Mouse (Mus musculus) MEL (cell line): ENCODE measurements around the gene Hoxd8. TPM values are rescaled to one million over a fixed set of nuclear protein-coding genes. Genes with fewer than 3 reads are reported as not detected.

Experiments
- DNase-seq: peaks from one replicate; pipeline ENCODE4 v3.0.0; 2011; ENCODE audit warnings: low read depth, low spot score
- H3K27ac ChIP-seq: 2 replicates; pipeline ENCODE4 v1.5.1; 2012; ENCODE audit warnings: low read depth, mild to moderate bottlenecking, control low read depth, low read length, moderate library complexity; ENCODE audit not compliant: control insufficient read depth
- H3K27me3 ChIP-seq, 2 experiments: fragments of 150-350 bp in 1 of 2; sonication (generic) in 1 of 2; 2 replicates each; pipeline ENCODE4 v1.6.1; 2012; ENCODE audit warnings: low read length in 2 of 2, mild to moderate bottlenecking in 2 of 2, improper control_type of control experiment in 1 of 2, moderate library complexity in 1 of 2; ENCODE audit not compliant: insufficient read depth in 2 of 2, control insufficient read depth in 1 of 2
- H3K36me3 ChIP-seq, 2 experiments: 2 replicates each; pipeline ENCODE4 v1.6.1; 2012 to 2014; ENCODE audit warnings: low read length in 2 of 2, improper control_type of control experiment in 1 of 2, inconsistent platforms in 1 of 2, mild to moderate bottlenecking in 1 of 2; ENCODE audit not compliant: insufficient read depth in 2 of 2, control insufficient read depth in 1 of 2
- H3K4me1 ChIP-seq, 2 experiments: fragments of 150-350 bp in 1 of 2; sonication (generic) in 1 of 2; 2 replicates each; pipeline ENCODE4 v1.6.1; 2012; ENCODE audit warnings: low read length in 2 of 2, improper control_type of control experiment in 1 of 2, mild to moderate bottlenecking in 1 of 2; ENCODE audit not compliant: insufficient read depth in 2 of 2, control insufficient read depth in 1 of 2
- H3K4me3 ChIP-seq, 2 experiments: fragments of 150-350 bp in 1 of 2; sonication (generic) in 1 of 2; 2 replicates each; pipeline ENCODE4 v1.5.1; 2012; ENCODE audit warnings: low read depth in 2 of 2, low read length in 2 of 2, mild to moderate bottlenecking in 2 of 2, moderate library complexity in 2 of 2, control low read depth in 1 of 2, improper control_type of control experiment in 1 of 2; ENCODE audit not compliant: control insufficient read depth in 1 of 2, insufficient read depth in 1 of 2
- H3K79me2 ChIP-seq: 2 replicates; pipeline ENCODE4 v1.6.1; 2012; ENCODE audit warnings: mild to moderate bottlenecking, low read length, moderate library complexity; ENCODE audit not compliant: control insufficient read depth, poor library complexity, insufficient read depth
- H3K9ac ChIP-seq: 2 replicates; pipeline ENCODE4 v1.6.1; 2012; ENCODE audit warnings: low read depth, mild to moderate bottlenecking, control low read depth, low read length, moderate library complexity; ENCODE audit not compliant: control insufficient read depth, poor library complexity, severe bottlenecking
- H3K9me3 ChIP-seq: fragments of 150-350 bp; sonication (generic); replicated peaks from 2 replicates; pipeline ENCODE4 v1.6.1; 2012; ENCODE audit warnings: mild to moderate bottlenecking, low read length, improper control_type of control experiment, moderate library complexity; ENCODE audit not compliant: insufficient read depth
- CHD1 ChIP-seq: IDR thresholded peaks from 2 replicates; pipeline ENCODE4 v1.6.1; 2012; ENCODE audit warnings: low read depth, mild to moderate bottlenecking, inconsistent platforms, low read length, improper control_type of control experiment
- CHD2 ChIP-seq: IDR thresholded peaks from 2 replicates; pipeline ENCODE4 v1.6.1; 2011; ENCODE audit warnings: low read length, improper control_type of control experiment
- CTCF ChIP-seq, 3 experiments: IDR thresholded peaks in 2 of 3; conservative IDR thresholded peaks in 1 of 3; 2 replicates each; pipeline ENCODE4 v1.5.1; 2011 to 2012; ENCODE audit warnings: low read length in 3 of 3, low read depth in 2 of 3, mild to moderate bottlenecking in 2 of 3, improper control_type of control experiment in 1 of 3, inconsistent platforms in 1 of 3, mixed read lengths in 1 of 3, moderate library complexity in 1 of 3; ENCODE audit not compliant: control insufficient read depth in 1 of 3, insufficient read depth in 1 of 3, poor library complexity in 1 of 3, severe bottlenecking in 1 of 3
- E2F4 ChIP-seq: IDR thresholded peaks from 2 replicates; pipeline ENCODE4 v1.6.1; 2011; ENCODE audit warnings: low read depth, low read length, improper control_type of control experiment, borderline replicate concordance
- ELF1 ChIP-seq: IDR thresholded peaks from 2 replicates; pipeline ENCODE4 v1.6.1; 2014; ENCODE audit warnings: low read depth, mild to moderate bottlenecking, inconsistent platforms, low read length, improper control_type of control experiment, moderate library complexity
- EP300 ChIP-seq, 2 experiments: IDR thresholded peaks; 2 replicates each; pipeline ENCODE4 v1.6.1; 2011; ENCODE audit warnings: improper control_type of control experiment in 2 of 2, low read length in 2 of 2, low read depth in 1 of 2, mild to moderate bottlenecking in 1 of 2
- ETS1 ChIP-seq: IDR thresholded peaks from 2 replicates; pipeline ENCODE4 v1.6.1; 2012; ENCODE audit warnings: low read depth, mild to moderate bottlenecking, inconsistent platforms, low read length, improper control_type of control experiment, moderate library complexity
- GABPA ChIP-seq: IDR thresholded peaks from 2 replicates; pipeline ENCODE4 v1.6.1; 2012; ENCODE audit warnings: low read depth, mild to moderate bottlenecking, inconsistent platforms, low read length, improper control_type of control experiment, moderate library complexity
- GATA1 ChIP-seq: IDR thresholded peaks from 2 replicates; pipeline ENCODE4 v1.6.1; 2011; ENCODE audit warnings: low read depth, low read length, improper control_type of control experiment
- HCFC1 ChIP-seq: IDR thresholded peaks from 2 replicates; pipeline ENCODE4 v1.6.1; 2012; ENCODE audit warnings: low read depth, mild to moderate bottlenecking, inconsistent platforms, low read length, improper control_type of control experiment, moderate library complexity
- JUND ChIP-seq: IDR thresholded peaks from 2 replicates; pipeline ENCODE4 v1.6.1; 2011; ENCODE audit warnings: low read depth, mild to moderate bottlenecking, improper control_type of control experiment, low read length
- KAT2A ChIP-seq: conservative IDR thresholded peaks from 2 replicates; pipeline ENCODE4 v1.6.1; 2012; ENCODE audit warnings: low read depth, low read length, improper control_type of control experiment, inconsistent platforms
- MAFK ChIP-seq: IDR thresholded peaks from 2 replicates; pipeline ENCODE4 v1.6.1; 2011; ENCODE audit warnings: low read depth, mild to moderate bottlenecking, low read length, improper control_type of control experiment, borderline replicate concordance
- MAX ChIP-seq: IDR thresholded peaks from 2 replicates; pipeline ENCODE4 v1.6.1; 2011; ENCODE audit warnings: low read length, improper control_type of control experiment
- MAZ ChIP-seq: IDR thresholded peaks from 2 replicates; pipeline ENCODE4 v1.6.1; 2012; ENCODE audit warnings: low read depth, mild to moderate bottlenecking, inconsistent platforms, low read length, improper control_type of control experiment
- MXI1 ChIP-seq: IDR thresholded peaks from 2 replicates; pipeline ENCODE4 v1.6.1; 2011; ENCODE audit warnings: mild to moderate bottlenecking, low read depth, low read length, improper control_type of control experiment
- MYB ChIP-seq: IDR thresholded peaks from 2 replicates; pipeline ENCODE4 v1.6.1; 2011; ENCODE audit warnings: mild to moderate bottlenecking, low read depth, low read length, improper control_type of control experiment
- MYC ChIP-seq: IDR thresholded peaks from 2 replicates; pipeline ENCODE4 v1.6.1; 2011; ENCODE audit warnings: low read depth, mild to moderate bottlenecking, low read length, improper control_type of control experiment, moderate library complexity
- NELFE ChIP-seq: IDR thresholded peaks from 2 replicates; pipeline ENCODE4 v1.6.1; 2011; ENCODE audit warnings: low read depth, low read length, improper control_type of control experiment
- NRF1 ChIP-seq: IDR thresholded peaks from 2 replicates; pipeline ENCODE4 v1.6.1; 2014; ENCODE audit warnings: low read depth, mild to moderate bottlenecking, inconsistent platforms, low read length, improper control_type of control experiment, moderate library complexity; ENCODE audit not compliant: poor library complexity, insufficient read depth, severe bottlenecking
- POLR2A ChIP-seq, 2 experiments: IDR thresholded peaks; 2 replicates each; pipeline ENCODE4 v1.6.1; 2011 to 2012; ENCODE audit warnings: low read length in 2 of 2, mild to moderate bottlenecking in 2 of 2, control low read depth in 1 of 2, improper control_type of control experiment in 1 of 2, low read depth in 1 of 2, moderate library complexity in 1 of 2; ENCODE audit not compliant: control insufficient read depth in 1 of 2, insufficient read depth in 1 of 2, poor library complexity in 1 of 2
- POLR2AphosphoS2 ChIP-seq: IDR thresholded peaks from 2 replicates; pipeline ENCODE4 v1.6.1; 2011; ENCODE audit warnings: low read length, improper control_type of control experiment
- POLR2AphosphoS5 ChIP-seq: IDR thresholded peaks from 2 replicates; pipeline ENCODE4 v1.6.1; 2012; ENCODE audit warnings: low read depth, borderline replicate concordance, mild to moderate bottlenecking, inconsistent platforms, low read length, moderate library complexity, mixed read lengths
- RAD21 ChIP-seq: IDR thresholded peaks from 2 replicates; pipeline ENCODE4 v1.6.1; 2011; ENCODE audit warnings: mild to moderate bottlenecking, low read depth, low read length, improper control_type of control experiment
- SIN3A ChIP-seq: IDR thresholded peaks from 2 replicates; pipeline ENCODE4 v1.6.1; 2012; ENCODE audit warnings: low read length, improper control_type of control experiment, inconsistent platforms
- SMC3 ChIP-seq: IDR thresholded peaks from 2 replicates; pipeline ENCODE4 v1.6.1; 2011; ENCODE audit warnings: low read depth, low read length, improper control_type of control experiment
- TAL1 ChIP-seq: IDR thresholded peaks from 2 replicates; pipeline ENCODE4 v1.6.1; 2012; ENCODE audit warnings: mild to moderate bottlenecking, inconsistent platforms, low read length, moderate library complexity, mixed read lengths
- TBP ChIP-seq: IDR thresholded peaks from 2 replicates; pipeline ENCODE4 v1.8.0; 2011; ENCODE audit warnings: low read depth, low read length, improper control_type of control experiment
- TCF12 ChIP-seq: IDR thresholded peaks from 2 replicates; pipeline ENCODE4 v1.6.1; 2014; ENCODE audit warnings: low read depth, mild to moderate bottlenecking, inconsistent platforms, low read length, improper control_type of control experiment, moderate library complexity
- UBTF ChIP-seq: IDR thresholded peaks from 2 replicates; pipeline ENCODE4 v1.6.1; 2012; ENCODE audit warnings: low read depth, mild to moderate bottlenecking, inconsistent platforms, low read length, improper control_type of control experiment, moderate library complexity, borderline replicate concordance; ENCODE audit not compliant: insufficient read depth
- USF1 ChIP-seq: IDR thresholded peaks from 2 replicates; pipeline ENCODE4 v1.6.1; 2014; ENCODE audit warnings: low read depth, mild to moderate bottlenecking, inconsistent platforms, low read length, improper control_type of control experiment, moderate library complexity
- USF2 ChIP-seq, 2 experiments: IDR thresholded peaks; 2 replicates each; pipeline ENCODE4 v1.6.1; 2011 to 2012; ENCODE audit warnings: improper control_type of control experiment in 2 of 2, low read length in 2 of 2, borderline replicate concordance in 1 of 2, inconsistent platforms in 1 of 2, low read depth in 1 of 2, mild to moderate bottlenecking in 1 of 2; ENCODE audit not compliant: insufficient read depth in 1 of 2
- ZC3H11A ChIP-seq: IDR thresholded peaks from 2 replicates; pipeline ENCODE4 v1.6.1; 2012; ENCODE audit warnings: low read depth, mild to moderate bottlenecking, inconsistent platforms, low read length, improper control_type of control experiment
- ZKSCAN1 ChIP-seq: IDR thresholded peaks from 2 replicates; pipeline ENCODE4 v1.6.1; 2012; ENCODE audit warnings: low read depth, mild to moderate bottlenecking, inconsistent platforms, low read length, improper control_type of control experiment, moderate library complexity
- ZMIZ1 ChIP-seq: IDR thresholded peaks from 2 replicates; pipeline ENCODE4 v1.6.1; 2012; ENCODE audit warnings: low read depth, mild to moderate bottlenecking, inconsistent platforms, low read length, improper control_type of control experiment, moderate library complexity
- ZNF384 ChIP-seq: IDR thresholded peaks from 2 replicates; pipeline ENCODE4 v1.6.1; 2012; ENCODE audit warnings: low read depth, mild to moderate bottlenecking, inconsistent platforms, low read length, improper control_type of control experiment
- polyA plus RNA-seq, 2 experiments: library from polyadenylated mRNA; stranded (reverse) in 1 of 2; unstranded in 1 of 2; fragments of >175 nt in 1 of 2; fragments of >200 nt in 1 of 2; gene quantifications; 2 replicates each; pipeline versions ENCODE4 v1.2.1 to v1.2.4; 2012; ENCODE audit warnings: low replicate concordance in 2 of 2, low read depth in 1 of 2; ENCODE audit not compliant: insufficient read length in 2 of 2, insufficient read depth in 1 of 2, missing spikeins in 1 of 2
- total RNA-seq: library from RNA; depleted of rRNA; stranded (reverse); fragments of 300-350 nt; gene quantifications from 2 replicates; pipeline ENCODE4 v1.2.3, GENCODE M21; 2012; rRNA removed

The Hoxd8 gene
- total RNA-seq (4.7 and 5.4 TPM in 2 replicates), polyA plus RNA-seq (1 to 10 TPM in 1 of 2 experiments, not detected in 1; 7.4 TPM)

GRCm38 (mm10) chr2:74704393-74704998, at the start of gene Hoxd8:
TSS of gene Hoxd8 (plus strand) at chr2:74704615.
- peak within 1 kb of the TSS; percentile 48 for H3K27ac ChIP-seq
- H3K4me1 ChIP-seq, result no peaks in the 10 kb centered on the region; a peak in 2 of 4 replicates
- H3K36me3 ChIP-seq, result peaks cover 0 to 2% of the 10 kb centered on the region in 2 experiments; a peak in 1 of 4 replicates
- peak within 1 kb of the TSS; percentile 84 for H3K9ac ChIP-seq
- peaks cover 6% of the 10 kb centered on the region; the same call in 1 of the 2 replicates for H3K79me2 ChIP-seq
- H3K9me3 ChIP-seq, result no peaks in the 10 kb centered on the region
- peak; percentile 81 for DNase-seq
- H3K4me3 ChIP-seq, result peak within 1 kb of the TSS; percentile 58 to 66; a peak in 3 of 4 replicates
- no peaks in the 10 kb centered on the region for H3K27me3 ChIP-seq
- no peak for TF ChIP-seq TAL1
- no peak for TF ChIP-seq MAX
- no peak for TF ChIP-seq MYC
- TF ChIP-seq KAT2A, result peak; percentile 66
- no peak for TF ChIP-seq RAD21
- no peak for TF ChIP-seq ZC3H11A
- peak; percentile 80; the same call in 1 of the 2 replicates for TF ChIP-seq MAZ
- no peak for TF ChIP-seq ELF1
- no peak for TF ChIP-seq NRF1
- no peak for TF ChIP-seq CHD1
- peak; percentile 59 for TF ChIP-seq HCFC1
- TF ChIP-seq TBP, result no peak
- TF ChIP-seq UBTF, result no peak
- TF ChIP-seq ZMIZ1, result no peak
- no peak for TF ChIP-seq EP300 (IDR thresholded peaks at IDR 0.05; ENCODE audit: low read depth in 1 of 2, low read length in 2 of 2)
- no peak for TF ChIP-seq GABPA
- TF ChIP-seq ZKSCAN1, result no peak
- no peak for TF ChIP-seq USF1
- TF ChIP-seq JUND, result no peak
- TF ChIP-seq E2F4, result no peak
- TF ChIP-seq CTCF (IDR thresholded peaks at IDR 0.05 in 2 of 3, conservative IDR thresholded peaks at IDR 0.05 in 1 of 3; ENCODE audit: control insufficient read depth in 1 of 3, insufficient read depth in 1 of 3, low read depth in 2 of 3, low read length in 3 of 3, poor library complexity in 1 of 3, severe bottlenecking in 1 of 3), result no peak
- TF ChIP-seq POLR2A (IDR thresholded peaks at IDR 0.05; ENCODE audit: control insufficient read depth in 1 of 2, insufficient read depth in 1 of 2, low read depth in 1 of 2, low read length in 2 of 2, poor library complexity in 1 of 2), result peak in 1 of 2 experiments; percentile 40; a peak in 3 of 4 replicates
- TF ChIP-seq GATA1, result peak; percentile 20; the same call in 1 of the 2 replicates
- TF ChIP-seq ZNF384, result peak; percentile 54; the same call in 1 of the 2 replicates
- TF ChIP-seq CHD2, result no peak
- no peak for TF ChIP-seq MYB
- no peak for TF ChIP-seq MAFK
- TF ChIP-seq POLR2AphosphoS2, result no peak
- TF ChIP-seq POLR2AphosphoS5, result no peak
- peak; percentile 22; the same call in 1 of the 2 replicates for TF ChIP-seq TCF12
- no peak for TF ChIP-seq NELFE
- TF ChIP-seq ETS1, result peak; percentile 29; the same call in 1 of the 2 replicates
- no peak for TF ChIP-seq SMC3
- no peak for TF ChIP-seq MXI1
- TF ChIP-seq SIN3A, result 0 out of 2 replicates have a peak, but pooled peaks have one; percentile 22
- no peak for TF ChIP-seq USF2 (IDR thresholded peaks at IDR 0.05; ENCODE audit: borderline replicate concordance in 1 of 2, insufficient read depth in 1 of 2, low read depth in 1 of 2, low read length in 2 of 2)
